Mouse (Mus musculus) CH12.LX (cell line): ENCODE measurements at regions not wholly inside any gene's neighbourhood (a gene's known extent, or its start where the extent isn't known, plus 50 kb on each side); places are given as distances from the start of the nearest gene placed in this dataset.

ENCODE experiments used
- POLR2AphosphoS2 ChIP-seq: IDR thresholded peaks from 2 replicates; pipeline ENCODE4 v1.6.1; 2011; ENCODE audit warnings: low read depth, low read length, improper control_type of control experiment
- RAD21 ChIP-seq: IDR thresholded peaks from 2 replicates; pipeline ENCODE4 v1.6.1; 2011; ENCODE audit warnings: low read depth, mild to moderate bottlenecking, low read length, improper control_type of control experiment, moderate library complexity

DNA sequence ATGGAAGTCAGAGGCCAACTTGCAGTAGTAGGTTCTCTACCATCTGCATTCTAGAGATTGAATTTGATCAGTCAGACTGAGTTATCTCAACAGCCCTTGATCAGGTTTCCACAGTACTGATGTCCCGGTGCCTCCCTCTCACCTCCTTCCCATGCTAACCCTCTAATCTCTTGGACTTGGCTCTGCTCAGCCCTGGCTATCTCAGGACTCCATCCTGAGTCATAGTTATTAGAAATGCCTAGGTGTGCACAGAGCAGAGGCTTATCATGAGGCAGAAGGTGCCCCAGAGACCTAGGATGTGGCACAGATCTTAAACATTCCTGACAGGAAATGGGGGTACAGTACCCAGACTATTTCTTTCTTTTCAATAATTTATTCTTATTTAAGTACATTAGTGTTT, 87.3 kb downstream of the Snrpe start:
- TF ChIP-seq POLR2AphosphoS2 (no peak), RAD21 (no peak)
